Mouse (Mus musculus) liver, embryonic 12.5 days (tissue): ENCODE results near the gene Rph3al. TPM values are rescaled to one million over a fixed set of nuclear protein-coding genes. Genes with fewer than 3 reads are reported as not detected.

Source experiments
- ATAC-seq: fragments of 200-750 bp; cut with Nextera tagmentation; 2 replicates; pipeline ENCODE4 v1.8.0; 2017; ENCODE audit warnings: moderate number of reproducible peaks, mild to moderate bottlenecking, moderate library complexity
- H3K27ac ChIP-seq: fragments of 300-500 bp; sonication (generic); 2 replicates; pipeline ENCODE4 v1.5.1; 2016; ENCODE audit warnings: mild to moderate bottlenecking
- H3K27me3 ChIP-seq: fragments of 300-500 bp; sonication (generic); replicated peaks from 2 replicates; pipeline ENCODE4 v1.6.1; 2016; ENCODE audit warnings: mild to moderate bottlenecking, moderate library complexity
- H3K36me3 ChIP-seq: fragments of 300-500 bp; sonication (generic); 2 replicates; pipeline ENCODE4 v1.6.1; 2016; ENCODE audit warnings: mild to moderate bottlenecking, moderate library complexity
- H3K4me1 ChIP-seq: fragments of 300-500 bp; sonication (generic); 2 replicates; pipeline ENCODE4 v1.6.1; 2016
- H3K4me2 ChIP-seq: fragments of 300-500 bp; sonication (generic); 2 replicates; pipeline ENCODE4 v1.6.1; 2016; ENCODE audit warnings: mild to moderate bottlenecking, moderate library complexity
- H3K4me3 ChIP-seq: fragments of 300-500 bp; sonication (generic); 2 replicates; pipeline ENCODE4 v1.5.1; 2016; ENCODE audit warnings: mild to moderate bottlenecking, moderate library complexity
- H3K9ac ChIP-seq: fragments of 300-500 bp; sonication (generic); 2 replicates; pipeline ENCODE4 v1.6.1; 2016; ENCODE audit warnings: mild to moderate bottlenecking, moderate library complexity
- H3K9me3 ChIP-seq: fragments of 300-500 bp; sonication (generic); replicated peaks from 2 replicates; pipeline ENCODE4 v1.6.1; 2016; ENCODE audit warnings: mild to moderate bottlenecking, moderate library complexity
- WGBS: fragments of 180-500 bp; shearing (Covaris S2); methylation state at CpG from one replicate; pipeline ENCODE4 v1.1.7; 2016; ENCODE audit not compliant: insufficient replicate concordance; 5-methylcytosine and 5-hydroxymethylcytosine counted together
- polyA plus RNA-seq: library from polyadenylated mRNA; unstranded; fragments of >200 nt; fragmentation: Nextera tagmentation; extraction: Ambion mirVana; gene quantifications from 2 replicates; pipeline ENCODE4 v1.2.1, GENCODE M21; 2016

Gene Rph3al
- polyA plus RNA-seq, 1 experiment from 2014 or later = 0.57 TPM

GRCm38 (mm10) chr11:75947223-75947622, 9.0 kb upstream of the Rph3al start:
- Histone ChIP-seq H3K9ac (no peak overlapping the region), H3K27me3 (no peaks in the 10 kb centered on the region), H3K36me3 (no peaks in the 10 kb centered on the region), H3K4me3 (no peak overlapping the region), H3K9me3 (0 out of 2 replicates have a peak, but pooled peaks cover 5% of the 10 kb centered on the region), H3K27ac (no peak overlapping the region), H3K4me2 (no peak overlapping the region), H3K4me1 (no peaks in the 10 kb centered on the region)
- ATAC-seq = no peak
- 56% methylated on average over 5 of the region's 5 CpGs for WGBS

DNA sequence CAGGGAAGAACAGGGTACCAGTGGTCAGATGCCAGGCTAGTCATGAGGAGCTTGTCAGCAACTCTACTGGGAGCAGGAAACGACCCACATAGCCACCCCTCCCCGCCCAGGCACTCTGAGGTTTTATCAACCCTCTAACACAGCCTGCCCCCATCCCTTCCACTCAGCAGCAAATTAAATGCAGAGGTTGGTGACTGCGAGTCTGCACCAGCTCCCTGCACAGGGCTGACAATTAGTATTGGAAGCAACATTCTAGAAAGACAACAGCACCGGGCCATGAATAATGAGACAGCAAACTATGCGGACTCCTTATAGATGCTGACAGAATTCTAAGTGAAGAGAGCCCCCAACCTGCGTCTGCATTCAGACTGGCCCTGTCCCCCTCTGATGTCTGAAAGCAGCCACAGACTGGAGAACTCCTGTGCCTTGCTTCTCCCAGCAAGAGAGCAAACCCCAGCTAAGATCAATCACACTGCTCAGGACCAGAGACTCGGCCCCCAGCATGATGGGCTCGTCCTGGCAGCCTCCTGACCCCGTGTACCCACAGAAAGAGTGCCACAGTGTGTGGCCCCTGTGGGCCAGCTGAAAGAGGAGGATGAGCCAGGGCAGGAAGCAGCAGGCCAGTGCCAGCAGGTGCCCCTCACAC, 7.7 kb upstream of the Rph3al start:
- ATAC-seq = no peak
- no peak overlapping the region for H3K27ac ChIP-seq

DNA sequence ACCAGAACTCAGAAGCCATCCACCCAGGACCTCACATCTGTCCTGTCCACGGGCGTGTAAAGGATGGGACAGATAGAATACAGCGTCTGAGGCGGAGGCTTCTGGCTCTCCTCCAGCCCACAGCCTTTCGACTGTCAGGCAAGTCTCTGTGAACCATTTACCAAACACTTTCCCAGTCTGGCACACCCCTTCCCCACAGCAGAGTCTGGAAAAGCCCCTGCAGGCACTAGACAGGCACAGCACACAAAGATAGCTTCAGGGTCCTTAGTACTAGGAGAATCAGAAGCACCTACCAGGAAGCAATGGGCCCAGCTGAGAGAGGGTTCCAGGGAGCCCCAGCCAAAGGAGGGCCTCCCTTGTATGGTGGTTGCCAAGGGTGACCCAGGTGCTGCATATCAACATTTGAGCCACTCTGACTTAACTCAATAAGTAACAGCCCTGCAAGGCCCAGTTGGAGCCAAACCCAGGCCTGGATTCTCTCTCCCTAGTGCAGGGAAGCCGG, 808 bp downstream of the Rph3al start:
- WGBS = 52% methylated on average over 6 of the region's 6 CpGs
- H3K9me3 ChIP-seq = no peaks in the 10 kb centered on the region
- H3K4me3 ChIP-seq = no peak overlapping the region
- H3K27ac ChIP-seq = no peak overlapping the region
- ATAC-seq = no peak
- no peak overlapping the region for H3K4me2 ChIP-seq
- peaks cover 6% of the 10 kb centered on the region for H3K27me3 ChIP-seq
- no peak overlapping the region for H3K9ac ChIP-seq
- no peaks in the 10 kb centered on the region for H3K36me3 ChIP-seq
- H3K4me1 ChIP-seq = peaks cover 27% of the 10 kb centered on the region

More for the DNA sequence above, 7.7 kb upstream of the Rph3al start:
- Histone ChIP-seq H3K36me3 (no peaks in the 10 kb centered on the region), H3K9me3 (0 out of 2 replicates have a peak, but pooled peaks cover 5% of the 10 kb centered on the region), H3K9ac (no peak overlapping the region), H3K4me1 (no peaks in the 10 kb centered on the region), H3K4me2 (no peak overlapping the region), H3K4me3 (no peak overlapping the region), H3K27me3 (no peaks in the 10 kb centered on the region)
- 32% methylated on average over 9 of the region's 9 CpGs for WGBS

- Histone ChIP-seq H3K9me3 (no peaks in the 10 kb centered on the region), H3K27ac (no peak overlapping the region), H3K4me1 (peaks cover 27% of the 10 kb centered on the region), H3K9ac (no peak overlapping the region), H3K4me3 (no peak overlapping the region), H3K4me2 (no peak overlapping the region), H3K27me3 (peaks cover 17% of the 10 kb centered on the region), H3K36me3 (no peaks in the 10 kb centered on the region)
- ATAC-seq = no peak
- 36% methylated on average over 7 of the region's 7 CpGs for WGBS
Observed at GRCm38 (mm10) chr11:75935819-75936430, 2.3 kb downstream of the Rph3al start.

DNA sequence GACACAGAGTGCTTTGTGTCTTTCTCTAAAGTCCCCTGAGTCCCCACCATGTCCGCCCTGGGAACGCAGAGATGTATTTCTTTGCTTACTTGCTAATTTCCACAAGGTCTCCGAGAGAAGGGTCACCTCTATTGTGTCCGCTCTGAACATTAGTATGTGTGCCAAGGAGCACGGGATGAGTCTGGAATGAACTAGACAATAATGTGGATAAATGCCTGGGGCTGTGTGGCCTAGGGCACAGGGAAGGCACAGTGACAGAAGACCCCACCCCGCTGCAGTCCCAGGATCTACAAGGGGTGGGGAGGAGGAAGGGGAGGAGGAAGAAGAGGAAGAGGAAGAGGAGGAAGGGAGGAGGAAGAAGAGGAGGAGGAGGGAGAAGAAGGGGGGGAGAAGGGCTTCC, 3.8 kb downstream of the Rph3al start:
- no peaks in the 10 kb centered on the region for H3K9me3 ChIP-seq
- no peak overlapping the region for H3K27ac ChIP-seq
- no peak overlapping the region for H3K4me2 ChIP-seq
- H3K36me3 ChIP-seq = no peaks in the 10 kb centered on the region
- peaks cover 34% of the 10 kb centered on the region for H3K4me1 ChIP-seq
- H3K27me3 ChIP-seq = peaks cover 26% of the 10 kb centered on the region
- H3K4me3 ChIP-seq = no peak overlapping the region
- 62% methylated on average over 6 of the region's 6 CpGs for WGBS
- H3K9ac ChIP-seq = no peak overlapping the region
- ATAC-seq = no peak

GRCm38 (mm10) chr11:75933371-75933770, 4.9 kb downstream of the Rph3al start:
- no peak for ATAC-seq
- Histone ChIP-seq H3K27me3 (peaks cover 24% of the 10 kb centered on the region), H3K36me3 (no peaks in the 10 kb centered on the region), H3K9me3 (no peaks in the 10 kb centered on the region), H3K27ac (no peak overlapping the region), H3K9ac (no peak overlapping the region), H3K4me1 (peaks cover 34% of the 10 kb centered on the region), H3K4me2 (no peak overlapping the region), H3K4me3 (no peak overlapping the region)
- WGBS = 69% methylated on average over 5 of the region's 5 CpGs

DNA sequence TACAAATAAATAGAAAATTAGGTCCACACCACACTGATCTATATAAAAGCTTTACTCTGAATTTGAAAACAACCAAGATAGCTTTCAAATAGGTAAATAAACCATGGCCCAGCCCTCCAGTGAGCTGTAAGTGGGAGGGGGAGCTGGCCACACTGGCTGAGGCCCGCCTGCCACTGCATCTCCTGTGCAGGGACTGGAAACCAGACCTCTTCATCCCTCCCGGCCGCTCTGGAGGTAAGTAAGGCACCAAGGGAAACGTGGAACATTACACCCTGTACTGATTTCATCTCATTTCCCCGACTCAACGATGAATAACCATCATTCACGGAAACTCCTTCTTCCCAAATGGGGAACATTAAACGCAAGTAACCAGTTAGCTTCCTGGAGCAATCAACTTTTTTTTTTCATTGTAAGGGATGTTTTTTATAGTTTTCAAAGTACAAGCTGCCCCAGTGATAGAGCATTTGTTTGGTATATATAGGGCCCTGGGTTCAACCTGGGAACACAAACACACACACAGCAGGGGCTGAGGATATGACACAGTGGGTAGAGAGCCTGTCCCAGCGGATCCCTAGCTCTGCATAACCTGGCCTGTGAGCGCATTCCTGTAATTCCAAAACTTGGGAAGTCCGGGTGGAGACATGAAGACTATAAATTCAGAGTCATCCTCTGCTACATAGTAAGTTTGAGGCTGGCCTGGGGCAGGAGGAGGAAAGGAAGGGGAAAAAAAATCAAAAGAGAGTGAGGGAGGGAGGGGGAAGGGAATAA, 7.1 kb downstream of the Rph3al start:
- no peaks in the 10 kb centered on the region for H3K9me3 ChIP-seq
- no peaks in the 10 kb centered on the region for H3K36me3 ChIP-seq
- H3K9ac ChIP-seq = no peak overlapping the region
- no peak overlapping the region for H3K4me3 ChIP-seq
- 53% methylated on average over 11 of the region's 11 CpGs for WGBS
- no peak overlapping the region for H3K27ac ChIP-seq
- ATAC-seq = no peak
- peaks cover 24% of the 10 kb centered on the region for H3K27me3 ChIP-seq
- H3K4me1 ChIP-seq = peaks cover 39% of the 10 kb centered on the region
- H3K4me2 ChIP-seq = no peak overlapping the region

GRCm38 (mm10) chr11:75930208-75930607, 8.0 kb downstream of the Rph3al start:
- peaks cover 36% of the 10 kb centered on the region for H3K4me1 ChIP-seq
- H3K36me3 ChIP-seq = no peaks in the 10 kb centered on the region
- H3K9me3 ChIP-seq = no peaks in the 10 kb centered on the region
- H3K9ac ChIP-seq = no peak overlapping the region
- no peak overlapping the region for H3K27ac ChIP-seq
- 76% methylated on average over 9 of the region's 9 CpGs for WGBS
- H3K27me3 ChIP-seq = peaks cover 30% of the 10 kb centered on the region
- H3K4me3 ChIP-seq = no peak overlapping the region
- ATAC-seq = no peak
- no peak overlapping the region for H3K4me2 ChIP-seq

DNA sequence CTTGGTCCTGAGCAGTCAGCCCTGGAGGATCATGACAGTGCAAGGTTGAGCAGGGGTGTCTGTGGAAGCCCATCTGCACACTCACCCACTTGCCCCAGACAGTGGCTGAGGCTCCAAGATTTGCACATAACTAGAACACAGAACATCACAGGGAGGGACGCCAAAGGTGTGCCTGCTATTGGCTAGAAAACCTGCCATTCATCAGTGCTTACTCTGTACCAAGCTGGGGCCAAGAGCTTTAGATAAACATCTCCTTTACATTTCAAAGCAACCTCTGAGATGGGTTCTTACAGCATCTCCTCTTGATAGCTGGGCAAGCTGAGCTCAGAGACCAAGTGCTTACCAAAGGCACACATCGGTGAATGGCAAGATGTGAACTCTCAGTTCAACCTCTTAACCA, 10.3 kb downstream of the Rph3al start:
- Histone ChIP-seq H3K27me3 (peaks cover 30% of the 10 kb centered on the region), H3K4me2 (no peak overlapping the region), H3K27ac (no peak overlapping the region), H3K9me3 (no peaks in the 10 kb centered on the region), H3K4me1 (peaks cover 29% of the 10 kb centered on the region), H3K36me3 (no peaks in the 10 kb centered on the region), H3K9ac (no peak overlapping the region), H3K4me3 (no peak overlapping the region)
- ATAC-seq = no peak
- WGBS = 71% methylated on average over 2 of the region's 2 CpGs

DNA sequence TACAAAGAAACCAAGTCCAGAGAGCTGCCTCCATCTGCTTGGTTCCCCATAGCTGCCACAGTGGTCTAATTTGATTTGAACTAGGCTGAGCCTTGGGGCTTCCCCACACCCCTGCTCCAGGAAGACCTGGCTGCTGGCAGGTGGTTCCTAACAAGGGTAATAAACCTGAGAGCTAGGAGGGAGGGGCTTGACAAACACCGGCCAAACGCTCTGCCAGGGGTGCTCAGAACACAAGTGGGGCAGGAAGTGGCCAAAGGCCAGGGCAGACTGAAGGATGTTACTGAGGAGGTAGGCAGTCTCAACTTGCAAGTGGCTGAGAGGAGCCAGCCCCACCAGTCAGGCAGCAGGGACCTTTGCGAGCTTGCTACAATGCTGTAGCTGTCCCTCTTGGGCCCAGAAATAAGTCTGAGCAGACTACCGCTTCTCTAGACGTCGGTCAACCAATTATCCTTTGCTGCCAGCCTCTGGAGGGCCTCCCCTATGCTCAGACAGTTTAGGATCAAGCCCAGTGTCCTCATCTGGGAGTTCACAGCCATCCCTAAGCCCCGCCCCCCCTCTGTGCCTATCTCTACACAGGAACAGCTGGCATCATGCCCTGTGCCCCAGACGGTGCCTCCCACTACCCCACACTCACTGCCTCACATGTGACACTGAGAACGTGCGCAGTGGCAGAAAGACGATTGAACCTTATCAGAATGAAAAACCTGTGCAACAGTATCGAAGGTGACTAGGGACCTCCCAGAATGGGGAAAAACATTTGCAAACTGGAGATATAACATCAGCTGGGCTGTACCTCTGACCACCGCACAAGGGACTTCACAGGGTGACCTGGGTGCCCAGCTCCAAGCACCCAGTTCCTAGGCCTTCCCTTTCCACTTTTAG, 11.6 kb downstream of the Rph3al start:
- Histone ChIP-seq H3K9me3 (no peaks in the 10 kb centered on the region), H3K9ac (no peak overlapping the region), H3K4me1 (peaks cover 29% of the 10 kb centered on the region), H3K27me3 (peaks cover 23% of the 10 kb centered on the region), H3K4me2 (no peak overlapping the region), H3K27ac (no peak overlapping the region), H3K36me3 (no peaks in the 10 kb centered on the region), H3K4me3 (no peak overlapping the region)
- peak; percentile 80 for ATAC-seq
- WGBS = 39% methylated on average over 13 of the region's 13 CpGs

DNA sequence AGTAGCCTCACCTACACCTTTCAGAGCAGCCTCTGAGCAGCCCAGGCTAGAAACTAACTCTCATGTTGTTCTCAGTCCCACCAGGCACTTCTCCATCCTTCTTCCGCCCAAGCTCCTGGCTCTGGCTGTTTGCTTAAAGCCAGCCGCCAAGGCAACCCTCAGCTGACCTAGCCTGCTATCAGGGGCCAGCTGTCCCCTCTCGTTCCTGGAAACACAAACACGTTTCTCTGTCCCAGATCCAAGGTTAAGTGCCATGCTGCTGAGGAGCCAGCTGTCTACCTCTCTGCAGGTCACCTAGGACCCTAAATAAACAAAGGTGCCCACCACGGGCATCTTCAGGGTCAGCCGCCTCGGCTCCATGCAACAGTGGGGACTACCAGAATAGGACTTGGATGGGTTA, 12.4 kb downstream of the Rph3al start:
- peaks cover 16% of the 10 kb centered on the region for H3K27me3 ChIP-seq
- H3K4me2 ChIP-seq = no peak overlapping the region
- H3K27ac ChIP-seq = no peak overlapping the region
- H3K4me1 ChIP-seq = peaks cover 29% of the 10 kb centered on the region
- H3K9me3 ChIP-seq = no peaks in the 10 kb centered on the region
- no peak overlapping the region for H3K4me3 ChIP-seq
- no peak for ATAC-seq
- no peak overlapping the region for H3K9ac ChIP-seq
- no peaks in the 10 kb centered on the region for H3K36me3 ChIP-seq
- 50% methylated on average over 7 of the region's 7 CpGs for WGBS
